Mouse (Mus musculus) spleen, adult 2 months (tissue): Measurements from ENCODE around the gene Ankrd10.

Experiments
- CTCF ChIP-seq: fragments of 200-500 bp; IDR thresholded peaks from 2 replicates; pipeline ENCODE4 v1.5.1; 2011; ENCODE audit warnings: mild to moderate bottlenecking, inconsistent platforms; ENCODE audit not compliant: insufficient read depth, insufficient read length, insufficient replicate concordance; ENCODE audit errors: extremely low read depth
- POLR2A ChIP-seq: fragments of 200-500 bp; IDR thresholded peaks from 2 replicates; pipeline ENCODE4 v1.6.1; 2011; ENCODE audit warnings: low read depth, low read length, inconsistent platforms

- TF ChIP-seq CTCF: no peak
- TF ChIP-seq POLR2A: no peak
Measured at GRCm38 (mm10) chr8:11668308-11668707, 32.8 kb upstream of the Ankrd10 start.
